Mouse (Mus musculus) heart, adult 8-10 months (tissue): Measurements from ENCODE around the gene Opa1. TPM values are rescaled to one million over a fixed set of nuclear protein-coding genes. Genes with fewer than 3 reads are reported as not detected.

ENCODE experiments used
- DNase-seq: peaks from one replicate; pipeline ENCODE4 v3.0.0; 2022; ENCODE audit warnings: low spot score
- total RNA-seq, 4 experiments: library from RNA; stranded (reverse); gene quantifications; 2 replicates each; pipeline ENCODE4 v1.2.4; 2022

Gene Opa1
- 100 to 1,000 TPM; 148 to 189 (median 170) TPM for total RNA-seq

- DNase-seq, result peak; percentile 97
Observed at GRCm38 (mm10) chr16:29579167-29579786, at the start of gene Opa1. TSS of gene Opa1 (plus strand) at chr16:29579334.

DNA sequence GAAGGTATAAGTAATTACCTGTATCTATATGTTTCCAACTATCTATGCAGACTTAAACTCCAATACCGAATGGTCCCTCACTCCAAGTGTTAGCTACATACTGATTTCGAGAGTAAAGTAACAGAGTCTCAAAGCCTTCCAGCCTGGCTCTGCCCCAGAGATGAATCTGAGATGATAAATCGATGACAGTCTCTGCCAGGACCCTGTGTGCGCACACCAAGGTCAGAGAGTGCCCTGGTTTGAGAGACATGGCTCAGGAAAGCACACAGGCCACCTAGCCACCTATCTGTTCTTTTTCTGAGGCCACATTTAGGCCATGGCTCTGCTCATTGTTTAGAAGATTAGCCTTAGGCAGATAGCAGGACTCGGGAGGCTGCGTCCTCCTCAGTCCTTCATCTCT lies 45.5 kb upstream of the Opa1 start:
- no peak for DNase-seq

DNA sequence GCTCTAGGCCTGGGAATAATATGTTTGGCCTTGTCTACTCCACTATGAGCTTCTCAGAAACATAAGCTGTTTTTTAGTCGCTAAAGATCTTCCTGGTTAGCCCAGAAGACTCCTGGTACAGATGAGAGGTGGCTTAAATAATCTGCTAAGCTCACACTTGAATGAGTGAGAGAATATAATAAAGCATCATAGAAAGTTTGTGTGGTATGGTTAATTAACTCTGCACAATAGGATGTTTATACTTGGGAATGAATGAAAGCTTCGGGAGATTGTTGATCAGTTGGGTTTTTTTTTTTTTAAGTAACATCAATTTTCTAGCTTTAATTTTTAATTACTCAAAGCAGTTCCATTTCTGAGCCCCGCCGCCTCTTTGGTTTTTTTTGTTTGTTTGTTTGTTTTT lies 43.3 kb upstream of the Opa1 start:
- DNase-seq, result no peak

DNA sequence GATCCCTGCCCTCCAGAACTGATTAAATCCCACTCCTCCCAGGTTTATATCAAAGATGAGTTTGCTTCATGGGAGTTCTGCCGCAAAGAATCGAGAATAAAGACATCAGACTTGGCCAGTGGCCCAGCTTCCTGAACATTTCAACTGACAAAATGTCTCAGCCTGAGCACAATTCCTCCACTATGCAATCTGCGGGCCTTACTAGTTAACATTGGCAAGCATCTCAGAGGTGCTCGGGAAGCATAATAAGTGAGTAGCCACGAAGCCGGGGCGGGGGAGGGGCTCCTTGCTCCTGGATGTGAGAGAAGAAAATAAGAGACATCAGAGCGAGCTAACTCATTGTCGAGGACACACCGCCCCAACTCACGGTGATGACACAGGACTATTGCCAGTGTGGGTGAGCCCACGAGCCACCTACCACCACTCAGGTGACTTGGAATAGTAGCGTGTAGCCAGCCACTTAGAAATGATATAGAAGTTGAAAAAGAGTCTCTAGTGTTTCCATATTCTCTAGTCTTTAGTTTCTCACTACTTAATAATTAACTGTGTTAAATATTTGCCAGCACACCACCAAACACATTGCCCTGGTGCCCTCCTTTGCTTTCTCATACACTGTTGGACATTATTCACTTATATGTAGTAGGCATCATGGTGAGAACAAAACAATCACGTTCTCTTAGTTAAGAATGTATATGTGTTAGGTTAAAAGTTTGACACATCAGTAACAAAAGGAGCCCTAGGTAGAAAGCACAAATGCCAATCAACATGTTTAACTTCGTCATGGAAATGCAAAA lies 42.5 kb upstream of the Opa1 start:
- no peak for DNase-seq

DNA sequence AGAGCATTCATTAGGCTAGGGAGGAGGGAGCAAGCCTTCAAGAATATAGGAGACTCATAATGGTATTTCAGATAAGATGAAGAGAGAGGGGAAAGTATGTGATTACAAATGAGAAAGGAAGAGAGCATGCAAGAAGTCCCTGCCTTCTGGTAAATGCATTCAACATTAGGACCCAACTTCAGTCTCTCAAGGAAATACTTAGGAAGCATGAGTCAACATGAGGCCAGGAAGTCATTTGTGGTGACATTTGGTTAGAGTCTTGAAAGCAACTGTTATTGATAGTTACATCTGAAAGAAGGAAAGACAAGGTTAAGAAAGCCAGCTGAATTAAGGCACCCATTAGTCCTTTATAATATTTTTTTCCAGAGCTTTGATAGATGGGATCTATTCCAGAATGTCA lies 39.2 kb upstream of the Opa1 start:
- no peak for DNase-seq

DNA sequence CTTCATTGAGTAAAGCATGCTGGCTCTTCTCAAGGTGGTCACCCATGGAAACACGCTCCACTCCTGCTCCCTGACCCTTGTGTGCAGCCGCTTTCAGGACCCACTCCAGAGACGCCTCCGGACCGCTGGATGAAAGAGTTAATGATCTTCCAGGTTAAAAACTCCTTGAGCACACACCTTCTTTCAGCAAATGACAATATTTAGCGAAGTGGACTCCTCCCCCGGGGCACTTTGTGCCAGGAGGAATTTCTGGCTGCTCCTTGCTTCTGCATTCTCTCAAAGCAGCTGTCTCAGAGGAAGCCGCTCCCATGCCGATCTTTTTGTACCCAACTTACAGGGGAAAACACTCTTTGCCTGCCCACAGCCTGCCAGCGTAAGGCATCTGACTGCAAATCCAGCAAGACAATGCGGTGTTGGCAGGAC lies 37.9 kb upstream of the Opa1 start:
- DNase-seq, result no peak

GRCm38 (mm10) chr16:29544829-29545228 lies 34.3 kb upstream of the Opa1 start, which contains the start of gene Atp13a4:
TSS of gene Atp13a4 (minus strand) at chr16:29544864.
- DNase-seq, result no peak

- no peak for DNase-seq
Observed at GRCm38 (mm10) chr16:29559667-29560066, 19.5 kb upstream of the Opa1 start.

DNA sequence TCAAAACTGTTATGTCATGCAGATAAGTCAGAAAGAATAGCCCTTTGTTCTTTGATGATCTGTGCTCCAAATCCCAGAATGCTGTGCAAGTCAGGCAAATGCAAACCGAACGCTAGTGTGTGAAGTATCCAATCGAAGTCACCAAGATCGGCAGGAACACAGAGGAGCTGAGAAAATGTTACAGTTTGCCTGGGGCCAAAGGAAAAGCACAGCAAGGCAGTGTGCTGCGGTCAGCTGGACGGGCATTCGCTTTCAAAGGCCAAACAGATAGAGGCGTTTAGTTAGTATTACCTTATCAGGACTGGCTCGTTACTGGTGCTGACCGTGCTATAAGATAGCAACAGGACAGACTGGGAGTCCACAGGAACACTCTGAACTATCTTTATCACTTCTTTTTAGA lies 18.7 kb upstream of the Opa1 start:
- no peak for DNase-seq

GRCm38 (mm10) chr16:29560869-29561268 lies 18.3 kb upstream of the Opa1 start:
- DNase-seq, result peak; percentile 36

DNA sequence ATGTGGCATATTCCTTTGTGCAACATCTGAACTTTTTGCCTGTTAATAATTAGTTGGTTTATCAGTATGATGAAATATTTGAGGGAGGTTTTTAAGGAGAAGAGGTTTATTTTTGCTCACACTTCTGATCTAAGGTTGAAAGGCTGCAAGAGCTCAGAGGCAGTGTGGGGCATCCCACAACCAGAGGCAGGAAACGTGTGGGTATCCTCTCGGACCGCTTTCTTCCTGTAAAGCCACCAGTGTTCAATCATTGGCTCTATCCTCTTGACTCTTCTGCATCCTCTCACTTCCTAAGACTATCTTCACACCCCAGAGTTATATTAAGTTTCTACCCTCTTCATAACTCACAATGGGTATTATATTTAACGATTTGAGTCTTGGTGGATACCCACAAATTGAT lies 5.1 kb upstream of the Opa1 start:
- no peak for DNase-seq

GRCm38 (mm10) chr16:29575620-29576019 lies 3.5 kb upstream of the Opa1 start:
- no peak for DNase-seq

- peak; percentile 7 for DNase-seq
Observed at GRCm38 (mm10) chr16:29579787-29580176, 648 bp downstream of the Opa1 start.

GRCm38 (mm10) chr16:29592171-29592570 lies 13.0 kb downstream of the Opa1 start:
- no peak for DNase-seq

DNA sequence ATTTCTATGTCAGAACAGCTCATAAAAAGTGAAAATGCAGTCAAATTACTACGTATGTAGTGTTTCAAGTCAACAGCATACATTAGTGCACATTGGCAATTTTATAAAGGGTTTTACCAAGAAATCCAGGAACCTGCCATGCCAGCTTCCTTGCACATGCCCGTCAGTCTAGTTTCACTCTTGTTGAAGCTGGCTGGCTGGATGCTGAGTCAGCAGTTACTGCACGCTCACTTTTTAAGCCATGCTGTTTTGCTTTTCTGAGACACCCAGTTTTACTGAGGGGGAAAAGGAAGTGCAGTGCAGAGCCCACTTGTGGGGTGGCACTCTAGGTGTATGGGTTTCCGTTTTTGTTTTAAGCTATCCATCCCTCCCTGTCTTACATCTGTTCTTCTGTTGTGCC lies 18.0 kb downstream of the Opa1 start:
- DNase-seq, result no peak

GRCm38 (mm10) chr16:29605546-29605945 lies 26.4 kb downstream of the Opa1 start:
- DNase-seq, result no peak

DNA sequence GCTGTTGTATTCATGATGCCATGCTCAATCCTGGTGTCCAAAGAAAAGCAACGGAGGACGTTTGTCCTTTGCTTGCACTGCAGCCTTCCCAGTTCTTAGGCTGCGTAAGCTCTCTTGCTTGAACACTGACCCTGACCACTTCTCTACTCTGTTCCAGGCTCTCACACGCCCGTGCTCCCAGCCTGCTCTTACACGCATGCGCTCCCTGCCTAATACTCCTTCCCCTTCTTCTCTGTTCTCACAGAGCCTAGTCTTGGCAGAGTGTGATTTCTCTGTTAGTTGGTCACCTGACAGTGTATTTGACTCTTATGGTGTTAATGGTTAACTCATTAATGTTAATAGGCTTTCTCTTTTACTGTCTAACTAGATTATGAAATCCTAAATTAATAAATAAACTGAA lies 28.0 kb downstream of the Opa1 start:
- no peak for DNase-seq

DNA sequence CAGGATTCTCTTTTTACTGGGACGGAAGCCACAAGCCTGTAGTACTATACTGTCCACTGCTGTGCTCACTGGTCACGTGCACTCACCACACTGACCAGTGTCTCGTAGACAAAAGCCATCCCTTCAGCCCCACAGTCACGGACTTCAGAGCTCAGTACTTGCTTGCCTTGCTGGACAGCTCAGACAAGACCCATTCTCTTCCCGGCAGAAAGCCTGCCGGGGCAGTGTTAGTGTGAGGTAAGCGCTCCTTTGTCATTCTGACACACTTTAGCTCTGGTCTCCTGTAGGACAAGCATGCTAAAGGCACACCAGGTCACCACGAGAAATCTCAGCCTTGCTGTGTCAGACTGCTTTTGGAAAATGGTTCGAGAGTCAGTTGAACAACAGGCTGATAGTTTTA lies 35.6 kb downstream of the Opa1 start:
- DNase-seq, result no peak

DNA sequence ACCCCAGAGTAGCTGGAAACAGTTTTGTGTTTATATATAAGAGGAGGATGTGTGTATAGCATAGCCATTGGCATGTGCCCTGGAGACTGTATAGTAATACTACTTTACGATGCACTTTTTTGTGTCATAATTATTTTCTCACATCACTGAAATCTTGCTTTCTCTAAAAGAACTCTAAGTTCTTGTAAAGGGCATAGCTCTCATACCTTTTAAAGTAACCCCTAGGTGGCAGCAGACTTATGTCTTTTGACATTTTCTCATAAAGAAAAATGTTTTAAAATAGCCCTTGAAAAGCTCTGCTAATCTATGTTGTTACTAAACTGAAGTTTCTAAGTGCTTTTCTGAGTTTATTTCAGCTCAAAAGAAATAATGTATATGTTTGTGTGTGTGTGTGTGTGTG lies 49.9 kb downstream of the Opa1 start:
- peak; percentile 21 for DNase-seq

DNA sequence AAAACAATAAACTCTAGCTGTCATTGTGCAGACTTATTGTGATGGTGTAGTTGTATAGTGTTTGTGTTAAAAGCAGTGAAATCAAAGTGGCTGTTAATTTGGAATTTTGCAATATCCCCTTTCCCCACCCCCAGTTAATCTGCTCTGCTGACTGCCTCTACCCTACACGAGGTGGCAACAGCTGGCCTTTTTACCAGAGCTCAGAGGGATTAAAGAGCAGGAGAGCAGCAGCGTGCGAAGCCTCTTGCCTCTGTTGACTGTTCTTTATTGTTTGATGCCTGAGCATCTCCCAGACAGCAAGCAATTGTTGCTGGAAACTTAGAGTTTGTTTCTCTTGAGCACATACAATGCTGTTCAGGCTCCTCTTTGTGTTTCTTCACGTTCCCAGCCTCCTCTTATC lies 56.6 kb downstream of the Opa1 start:
- no peak for DNase-seq

- no peak for DNase-seq
Observed at GRCm38 (mm10) chr16:29642376-29642775, 63.2 kb downstream of the Opa1 start.

DNA sequence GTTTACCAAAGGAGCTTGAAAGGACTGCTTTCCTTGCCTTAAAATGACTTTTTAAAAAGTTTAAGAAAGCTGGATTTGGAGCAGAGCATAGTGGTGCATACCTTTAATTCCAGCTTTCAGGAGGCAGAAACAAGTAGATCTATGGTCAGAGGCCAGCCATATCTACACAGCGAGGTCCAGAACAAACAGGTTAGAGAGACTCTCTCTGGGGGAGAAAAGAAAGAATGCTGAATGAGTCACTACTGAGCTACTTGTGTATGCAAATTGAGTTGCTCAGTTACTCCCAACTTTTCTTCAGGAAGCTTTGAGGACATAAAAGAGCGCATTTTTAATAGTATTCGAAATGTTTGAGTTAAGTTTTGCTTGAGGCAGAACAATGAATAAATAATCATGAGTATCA lies 65.7 kb downstream of the Opa1 start:
- no peak for DNase-seq

GRCm38 (mm10) chr16:29646202-29646601 lies 67.1 kb downstream of the Opa1 start:
- no peak for DNase-seq
